Mouse (Mus musculus): ENCODE measurements around the gene Psmb6. TPM values are rescaled to one million over a fixed set of nuclear protein-coding genes. Genes with fewer than 3 reads are reported as not detected.

The Psmb6 gene
- polyA plus RNA-seq, 1 experiment from 2014 or later: 828 TPM

DNA sequence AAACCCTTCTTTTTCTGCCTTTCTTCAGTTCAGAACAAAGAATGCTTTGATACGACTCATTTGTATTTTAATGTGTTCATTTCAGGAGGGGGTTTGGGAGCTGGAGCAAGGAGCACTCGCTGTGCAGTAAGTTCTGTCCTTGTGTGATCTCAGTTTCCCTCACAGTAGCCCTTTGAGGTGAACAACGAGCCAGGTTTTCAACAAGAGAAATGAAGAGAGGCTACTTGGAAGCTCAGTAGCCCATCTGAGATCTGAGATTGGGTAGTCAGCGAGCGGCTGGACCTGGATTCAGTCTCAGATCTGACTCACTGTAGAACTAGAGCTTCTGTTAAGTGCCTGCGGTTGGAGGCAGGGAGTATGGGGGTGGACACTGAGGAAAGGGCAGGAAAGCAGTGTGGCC lies 48.7 kb downstream of the Psmb6 start:
- no peak overlapping the region for H3K4me3 ChIP-seq
- no peak for ATAC-seq (ENCODE audit: low FRiP score, low read depth)
- H3K9me3 ChIP-seq: no peaks in the 10 kb centered on the region
- H3K9ac ChIP-seq: 0 out of 2 replicates have a peak overlapping the region, but pooled peaks have one; percentile 31
- H3K36me3 ChIP-seq: no peaks in the 10 kb centered on the region
- H3K27me3 ChIP-seq: no peaks in the 10 kb centered on the region
- 74% methylated on average over 6 of the region's 6 CpGs for WGBS
- no peak overlapping the region for H3K4me2 ChIP-seq (replicated peaks)
- no peak overlapping the region for H3K27ac ChIP-seq
- H3K4me1 ChIP-seq: peaks cover 57% of the 10 kb centered on the region

DNA sequence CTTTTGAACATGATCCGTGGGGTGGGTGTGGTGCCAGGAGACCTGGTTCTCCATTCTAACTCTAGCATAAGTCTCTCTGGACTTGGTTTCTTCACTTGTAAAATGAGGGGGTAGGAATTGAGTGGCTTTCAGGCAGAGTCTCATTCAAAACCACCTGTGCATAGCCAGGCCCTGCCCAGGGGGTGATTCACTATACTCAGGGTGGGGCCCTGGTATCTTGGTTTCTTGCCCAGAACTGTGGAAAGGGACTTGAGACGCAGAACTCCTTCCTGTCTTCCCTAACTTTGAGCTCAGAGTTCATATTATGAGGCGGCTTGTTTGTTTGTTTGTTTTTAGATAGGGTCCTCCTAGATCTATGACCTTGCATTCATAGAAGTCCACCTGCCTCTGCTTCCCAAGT lies 52.0 kb downstream of the Psmb6 start:
- H3K27ac ChIP-seq: no peak overlapping the region; the same call in 1 of the 2 replicates
- no peak overlapping the region for H3K9ac ChIP-seq
- no peak for ATAC-seq (ENCODE audit: low FRiP score, low read depth)
- no peaks in the 10 kb centered on the region for H3K27me3 ChIP-seq
- H3K4me2 ChIP-seq (replicated peaks): no peak overlapping the region
- H3K4me1 ChIP-seq: peaks cover 74% of the 10 kb centered on the region
- H3K9me3 ChIP-seq: no peaks in the 10 kb centered on the region
- WGBS: 78% methylated on average over 3 of the region's 3 CpGs
- H3K36me3 ChIP-seq: no peaks in the 10 kb centered on the region
- H3K4me3 ChIP-seq: no peak overlapping the region

Other genes starting within 250 kb of the Psmb6 start
- not detected in 2 replicates for gene Alox12e, start 202.7 kb upstream of the Psmb6 start, polyA plus RNA-seq (2015; fragmentation: Nextera tagmentation; extraction: Ambion mirVana)
- gene Alox15, start 173.3 kb upstream of the Psmb6 start, polyA plus RNA-seq (2015; fragmentation: Nextera tagmentation; extraction: Ambion mirVana): 0.05 TPM in 1 of 2 replicates, not detected in the other
- gene Pelp1, start 115.3 kb upstream of the Psmb6 start, polyA plus RNA-seq (2015; fragmentation: Nextera tagmentation; extraction: Ambion mirVana): 40.0 and 41.8 TPM in 2 replicates
- 22.8 and 24.1 TPM in 2 replicates for gene Arrb2, start 92.7 kb upstream of the Psmb6 start, polyA plus RNA-seq (2015; fragmentation: Nextera tagmentation; extraction: Ambion mirVana)
- 42.4 and 45.9 TPM in 2 replicates for gene Med11, start 73.4 kb upstream of the Psmb6 start, polyA plus RNA-seq (2015; fragmentation: Nextera tagmentation; extraction: Ambion mirVana)
- 0.62 and 0.75 TPM in 2 replicates for gene Zmynd15, start 65.9 kb upstream of the Psmb6 start, polyA plus RNA-seq (2015; fragmentation: Nextera tagmentation; extraction: Ambion mirVana)
- gene Cxcl16, start 65.4 kb upstream of the Psmb6 start, polyA plus RNA-seq (2015; fragmentation: Nextera tagmentation; extraction: Ambion mirVana): 2.7 and 3.9 TPM in 2 replicates
- 0.29 and 0.74 TPM in 2 replicates for gene Tm4sf5, start 20.1 kb upstream of the Psmb6 start, polyA plus RNA-seq (2015; fragmentation: Nextera tagmentation; extraction: Ambion mirVana)
- 0.31 and 0.41 TPM in 2 replicates for gene Vmo1, start 10.8 kb upstream of the Psmb6 start, polyA plus RNA-seq (2015; fragmentation: Nextera tagmentation; extraction: Ambion mirVana)
- gene Gltpd2, start 6.2 kb upstream of the Psmb6 start, polyA plus RNA-seq (2015; fragmentation: Nextera tagmentation; extraction: Ambion mirVana): 0.43 and 0.92 TPM in 2 replicates
- gene Gm40193, start 7.6 kb downstream of the Psmb6 start, polyA plus RNA-seq (2015; fragmentation: Nextera tagmentation; extraction: Ambion mirVana): not detected in 2 replicates
- gene Pld2, start 14.7 kb downstream of the Psmb6 start, polyA plus RNA-seq (2015; fragmentation: Nextera tagmentation; extraction: Ambion mirVana): 4.5 and 5.7 TPM in 2 replicates
- gene Mink1, start 37.5 kb downstream of the Psmb6 start, polyA plus RNA-seq (2015; fragmentation: Nextera tagmentation; extraction: Ambion mirVana): 14.1 and 15.5 TPM in 2 replicates
- gene 4930544D05Rik, start 90.5 kb downstream of the Psmb6 start, polyA plus RNA-seq (2015; fragmentation: Nextera tagmentation; extraction: Ambion mirVana): not detected in 2 replicates
- gene Chrne, start 93.8 kb downstream of the Psmb6 start, polyA plus RNA-seq (2015; fragmentation: Nextera tagmentation; extraction: Ambion mirVana): not detected in 2 replicates
- 0.18 and 0.22 TPM in 2 replicates for gene Gp1ba, start 113.8 kb downstream of the Psmb6 start, polyA plus RNA-seq (2015; fragmentation: Nextera tagmentation; extraction: Ambion mirVana)
- gene Rnf167, start 121.9 kb downstream of the Psmb6 start, polyA plus RNA-seq (2015; fragmentation: Nextera tagmentation; extraction: Ambion mirVana): 120 and 129 TPM in 2 replicates
- gene Slc25a11, start 122.1 kb downstream of the Psmb6 start, polyA plus RNA-seq (2015; fragmentation: Nextera tagmentation; extraction: Ambion mirVana): 165 and 173 TPM in 2 replicates
- 1,638 and 1,674 TPM in 2 replicates for gene Pfn1, start 129.3 kb downstream of the Psmb6 start, polyA plus RNA-seq (2015; fragmentation: Nextera tagmentation; extraction: Ambion mirVana)
- 52.3 and 57.1 TPM in 2 replicates for gene Eno3, start 131.8 kb downstream of the Psmb6 start, polyA plus RNA-seq (2015; fragmentation: Nextera tagmentation; extraction: Ambion mirVana)
- 159 and 165 TPM in 2 replicates for gene Spag7, start 144.0 kb downstream of the Psmb6 start, polyA plus RNA-seq (2015; fragmentation: Nextera tagmentation; extraction: Ambion mirVana)
- gene Camta2, start 162.7 kb downstream of the Psmb6 start, polyA plus RNA-seq (2015; fragmentation: Nextera tagmentation; extraction: Ambion mirVana): 11.8 and 15.1 TPM in 2 replicates
- gene Inca1, start 174.8 kb downstream of the Psmb6 start, polyA plus RNA-seq (2015; fragmentation: Nextera tagmentation; extraction: Ambion mirVana): 1.6 and 1.8 TPM in 2 replicates
- 3.4 and 3.6 TPM in 2 replicates for gene Kif1c, start 175.2 kb downstream of the Psmb6 start, polyA plus RNA-seq (2015; fragmentation: Nextera tagmentation; extraction: Ambion mirVana)
- 6.8 TPM in 2 replicates for gene Zfp3, start 238.8 kb downstream of the Psmb6 start, polyA plus RNA-seq (2015; fragmentation: Nextera tagmentation; extraction: Ambion mirVana)